Mouse (Mus musculus): Measurements from ENCODE around the gene Rras2.

Gene Rras2

DNA sequence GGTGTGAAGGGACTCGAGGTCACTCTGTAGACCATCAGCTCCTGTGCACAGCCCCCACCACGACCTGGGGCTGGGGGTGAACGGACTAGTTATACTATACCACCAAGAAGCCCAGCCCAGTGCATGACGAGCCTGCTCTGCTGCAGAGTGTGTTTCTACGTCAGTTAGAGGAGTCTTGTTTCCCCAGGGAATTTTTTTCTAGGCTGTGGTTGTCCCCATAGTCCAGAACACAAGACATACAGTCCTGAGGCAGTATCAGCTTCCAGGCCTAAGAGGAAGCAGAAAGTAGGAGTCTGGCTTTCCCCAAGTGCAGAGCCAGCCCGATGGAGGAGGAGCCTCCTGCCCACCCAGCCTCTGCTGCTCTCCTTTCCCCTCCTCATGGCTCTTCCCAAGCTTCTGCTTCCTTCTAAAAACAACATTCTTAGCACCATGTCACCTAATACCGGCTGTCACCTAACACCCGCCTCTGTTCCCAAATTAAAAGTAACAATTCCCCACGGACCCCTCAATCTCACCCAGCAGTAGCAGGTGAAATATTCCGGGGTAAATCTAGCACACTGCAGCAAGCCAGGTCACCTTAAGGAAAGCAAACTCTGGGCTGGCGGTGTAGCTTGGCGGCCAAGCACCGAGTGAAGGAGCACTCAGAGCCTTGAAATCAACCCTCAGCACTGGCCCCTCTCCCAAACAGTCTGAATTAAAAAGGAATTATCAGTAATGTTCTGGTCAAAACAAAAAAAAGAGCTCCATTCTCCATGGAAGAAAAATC, 45.5 kb downstream of the Rras2 start:
- no peak for DNase-seq (ENCODE audit: low read depth)

DNA sequence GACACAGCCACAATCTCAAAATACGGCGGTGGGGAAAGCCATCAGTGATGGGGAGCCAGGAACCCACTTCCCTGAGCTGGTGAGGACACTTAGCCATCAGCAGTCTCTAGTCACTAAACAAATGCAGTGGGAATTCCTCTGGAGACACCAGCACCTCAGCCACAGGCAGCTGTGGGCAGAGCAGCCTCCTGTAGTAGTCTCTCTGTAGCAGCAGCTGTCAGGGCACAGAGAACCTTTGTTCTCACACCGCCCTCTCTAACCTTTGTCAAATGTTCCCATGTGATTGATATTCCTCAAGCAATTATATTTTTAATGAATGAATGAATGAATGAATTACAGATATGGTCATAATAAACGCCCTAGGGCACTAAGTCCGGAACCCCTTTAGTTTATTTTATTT, 46.2 kb downstream of the Rras2 start:
- DNase-seq (ENCODE audit: low read depth): no peak

DNA sequence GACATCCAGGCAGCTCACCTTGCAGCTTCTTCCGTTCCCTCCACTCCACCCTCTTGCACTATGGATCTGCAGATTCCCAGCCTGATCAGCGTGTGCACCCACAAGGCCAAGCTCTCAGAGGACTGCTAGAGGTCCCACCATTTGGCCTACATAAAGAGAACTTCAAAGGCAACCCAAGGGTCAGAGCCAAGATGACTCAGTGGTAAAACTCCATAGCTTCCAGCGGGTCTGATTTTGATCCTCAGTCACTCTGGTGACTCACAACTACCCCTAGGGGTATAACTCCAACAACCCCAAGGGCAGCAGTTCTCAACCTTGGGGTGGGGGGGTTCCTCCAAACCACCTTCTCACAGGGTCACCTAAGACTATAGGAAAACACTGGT, 47.1 kb downstream of the Rras2 start:
- DNase-seq (ENCODE audit: low read depth): no peak

DNA sequence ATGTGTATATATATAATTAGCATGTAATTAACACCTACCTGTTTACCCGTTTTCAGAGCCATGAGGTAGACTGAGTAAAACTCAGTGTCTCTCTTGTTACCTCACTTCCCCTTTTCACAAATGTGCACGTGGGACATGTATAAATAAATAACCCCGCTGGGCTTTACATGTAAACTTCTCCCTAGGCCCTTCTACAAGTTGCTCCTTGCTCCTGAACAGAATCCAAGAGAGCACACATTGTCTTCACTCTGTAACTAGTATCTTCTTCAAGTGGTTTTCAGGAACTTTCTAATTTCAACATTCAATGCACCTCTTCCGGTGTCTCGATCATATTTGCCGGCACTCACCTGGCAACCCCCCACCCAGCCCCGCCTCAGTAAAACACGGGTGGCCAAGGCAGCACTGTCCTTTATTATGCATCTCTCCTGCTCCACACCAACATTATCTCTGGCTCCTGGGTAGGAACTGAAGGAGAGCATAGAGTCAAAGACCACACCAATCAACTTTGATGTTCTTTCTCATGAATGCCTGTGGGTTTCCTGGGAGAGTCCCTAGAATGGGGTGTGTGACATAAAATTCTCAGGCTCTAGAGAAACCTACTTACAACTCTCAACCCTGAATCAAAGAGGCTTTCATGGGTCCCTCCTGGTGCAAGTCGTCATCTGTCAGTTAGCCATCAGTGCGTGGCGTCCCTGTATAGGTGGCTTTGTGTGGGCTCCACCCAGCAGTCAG, 47.7 kb downstream of the Rras2 start:
- peak; percentile 79 for DNase-seq (ENCODE audit: low read depth)

DNA sequence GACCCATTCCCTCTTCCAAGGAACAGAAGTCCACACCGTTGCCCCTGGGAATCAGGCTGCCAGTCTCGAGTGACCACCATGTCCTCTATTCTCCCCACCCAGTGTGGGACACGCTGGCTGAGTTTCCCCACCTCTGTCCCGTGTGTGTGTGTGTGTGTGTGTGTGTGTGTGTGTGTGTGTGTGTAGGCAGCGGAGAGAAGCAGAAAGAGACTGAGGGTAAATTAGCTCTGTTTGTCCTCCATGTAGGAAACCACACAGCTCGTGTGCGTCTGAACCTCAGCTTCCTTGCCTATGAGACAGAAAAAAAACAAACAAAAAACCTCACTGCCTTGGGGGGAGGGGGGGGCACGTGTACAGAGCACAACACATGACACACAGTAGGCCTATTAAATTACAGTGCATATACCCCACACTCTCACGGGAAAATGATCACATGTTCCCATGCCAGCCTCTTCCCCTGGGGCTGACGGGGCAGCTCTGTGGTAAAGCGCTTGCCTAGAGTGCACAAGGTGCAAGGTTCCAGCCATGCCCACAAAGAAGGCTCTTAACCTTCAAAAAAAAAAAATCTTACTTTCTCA, 48.5 kb downstream of the Rras2 start:
- DNase-seq (ENCODE audit: low read depth): peak; percentile 90

DNA sequence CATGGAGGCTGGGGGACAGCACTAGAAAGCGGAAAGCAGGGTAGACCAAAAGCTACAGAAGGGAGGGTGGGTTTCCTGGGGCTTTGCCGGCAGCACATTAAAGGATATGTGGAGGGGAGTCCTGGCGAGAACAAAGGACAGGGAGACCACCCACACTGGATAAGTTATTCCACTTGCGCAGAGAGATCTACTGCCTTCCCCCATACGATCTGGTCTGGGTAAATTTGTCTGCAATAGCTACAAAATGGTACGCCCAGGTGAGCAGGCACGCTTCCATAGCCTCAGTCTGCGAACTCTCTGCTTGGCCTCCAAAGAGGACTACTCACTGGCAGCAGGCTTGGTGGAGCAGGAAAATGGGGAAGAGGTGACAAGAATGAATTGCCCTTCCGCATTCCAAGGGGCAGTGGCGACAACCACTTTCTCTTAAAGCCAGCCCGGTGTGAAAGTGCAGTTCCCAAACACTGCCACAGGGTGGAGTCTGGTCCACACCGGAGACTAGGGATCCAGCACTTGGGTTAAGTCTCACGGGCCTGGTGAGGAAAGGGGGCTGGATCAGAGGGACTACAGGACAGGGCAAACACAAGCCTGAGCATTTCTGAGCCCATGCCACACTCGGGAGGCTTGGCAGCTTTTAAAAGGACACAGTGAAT, 50.9 kb downstream of the Rras2 start:
- peak; percentile 88 for DNase-seq (ENCODE audit: low read depth)

DNA sequence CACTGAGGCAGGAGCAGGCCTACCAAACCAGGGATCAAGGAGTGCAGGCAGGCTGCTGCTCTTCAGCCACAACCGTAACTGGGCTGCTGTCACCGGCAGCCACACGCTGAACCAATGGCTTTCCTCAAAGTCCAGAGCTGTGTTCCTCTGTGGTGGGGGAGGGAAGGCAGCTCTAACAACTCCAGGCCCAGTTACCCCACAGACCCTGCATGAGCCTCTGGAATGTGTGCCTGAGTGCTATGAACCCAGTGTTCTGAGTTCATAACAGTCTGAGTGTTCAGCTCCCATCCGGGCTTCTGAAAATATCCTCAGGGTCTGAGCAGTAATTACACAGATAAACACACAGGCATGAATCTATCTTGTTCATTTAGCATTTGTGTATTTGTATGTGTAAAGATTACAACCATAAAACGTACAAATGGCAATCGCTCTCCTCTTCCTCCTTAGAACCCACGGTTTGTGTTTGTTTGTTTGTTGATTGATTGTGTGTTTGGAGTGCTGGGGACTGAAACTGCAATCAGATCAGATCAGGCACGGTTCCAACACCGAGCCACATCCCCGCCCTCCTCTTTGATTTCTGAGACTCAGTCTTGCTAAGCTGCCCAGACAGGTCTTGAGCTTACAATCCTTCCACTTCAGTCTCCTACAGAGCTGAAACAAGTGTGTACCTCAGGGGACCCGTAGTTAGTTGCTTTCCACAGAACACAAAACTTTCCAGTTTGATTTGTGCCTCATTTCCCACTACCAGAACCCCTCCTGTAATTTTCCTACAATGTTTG, 52.0 kb downstream of the Rras2 start:
- no peak for DNase-seq (ENCODE audit: low read depth)

DNA sequence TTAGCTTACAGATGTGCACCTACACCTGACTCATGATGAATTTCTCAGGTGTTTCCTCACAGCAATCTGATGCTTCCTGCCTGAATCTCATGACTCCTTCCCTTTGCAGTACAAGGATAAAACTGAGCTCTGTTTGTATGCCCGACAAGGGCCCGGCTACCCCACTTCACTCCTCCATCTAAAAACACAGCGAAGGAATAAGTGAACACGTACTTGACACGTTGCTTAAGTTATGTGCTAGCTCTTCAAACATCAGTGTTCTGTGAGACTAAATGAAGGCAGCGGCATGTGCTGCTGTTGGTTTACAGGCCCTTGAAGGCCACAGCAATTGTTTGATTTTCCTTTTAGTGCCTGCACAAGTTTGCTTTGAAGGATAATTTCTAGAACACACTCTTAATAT, 53.6 kb downstream of the Rras2 start:
- DNase-seq (ENCODE audit: low read depth): no peak

DNA sequence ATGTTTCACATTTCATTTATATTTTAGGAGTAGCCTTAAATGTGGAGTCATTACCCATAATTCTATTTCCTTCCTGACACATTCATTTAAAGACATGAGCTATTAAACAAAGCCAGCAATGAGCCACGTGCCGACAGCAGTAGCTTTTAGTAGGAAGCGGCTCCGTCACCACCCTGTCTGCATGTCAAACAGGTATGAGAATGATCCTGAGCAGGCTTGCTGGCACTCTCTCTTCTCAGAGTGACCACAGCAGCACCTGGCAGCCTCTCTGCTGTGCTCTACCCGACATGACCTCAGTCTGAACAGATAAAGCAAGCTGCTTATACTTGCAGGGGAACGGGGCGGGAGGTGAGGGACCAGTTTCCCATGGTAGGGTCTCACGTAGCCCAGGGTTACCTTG, 54.0 kb downstream of the Rras2 start:
- no peak for DNase-seq (ENCODE audit: low read depth)

DNA sequence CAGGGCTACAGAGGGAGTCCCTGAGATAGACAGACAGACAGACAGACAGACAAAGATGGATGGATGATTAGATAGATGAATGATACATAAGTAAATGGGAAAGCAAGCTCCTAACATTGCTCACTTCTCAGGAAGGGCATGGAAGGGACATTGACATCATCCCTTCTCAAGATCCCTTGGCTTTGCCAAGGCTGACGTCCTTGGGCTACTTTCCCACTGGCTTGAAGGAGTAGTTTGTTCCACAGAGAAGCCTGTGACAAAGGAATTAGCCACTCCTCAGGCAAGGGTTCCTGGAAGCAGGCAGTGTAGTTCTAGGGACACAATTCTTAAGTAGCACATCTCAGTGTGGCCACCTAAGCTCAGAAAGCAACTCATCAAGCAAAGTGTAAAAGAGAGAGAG, 55.1 kb downstream of the Rras2 start:
- no peak for DNase-seq (ENCODE audit: low read depth)

DNA sequence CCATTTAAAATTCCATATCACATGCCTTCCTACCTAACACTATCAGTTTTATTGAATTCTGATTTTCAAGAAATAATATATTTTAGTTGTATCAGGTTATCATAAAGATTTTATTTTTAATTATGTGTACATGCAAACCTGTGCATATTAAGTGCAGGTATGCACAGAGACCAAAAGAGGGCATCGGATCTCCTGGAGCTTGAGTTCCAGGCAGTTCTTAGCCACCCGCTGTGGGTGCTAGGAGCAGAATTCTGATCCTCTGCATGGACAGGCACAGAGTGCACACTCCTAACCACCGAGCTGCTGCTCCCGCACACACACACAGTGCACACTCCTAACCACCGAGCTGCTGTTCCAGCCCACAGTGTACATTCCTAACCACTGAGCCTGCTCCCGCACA, 57.1 kb downstream of the Rras2 start:
- no peak for DNase-seq (ENCODE audit: low read depth)

DNA sequence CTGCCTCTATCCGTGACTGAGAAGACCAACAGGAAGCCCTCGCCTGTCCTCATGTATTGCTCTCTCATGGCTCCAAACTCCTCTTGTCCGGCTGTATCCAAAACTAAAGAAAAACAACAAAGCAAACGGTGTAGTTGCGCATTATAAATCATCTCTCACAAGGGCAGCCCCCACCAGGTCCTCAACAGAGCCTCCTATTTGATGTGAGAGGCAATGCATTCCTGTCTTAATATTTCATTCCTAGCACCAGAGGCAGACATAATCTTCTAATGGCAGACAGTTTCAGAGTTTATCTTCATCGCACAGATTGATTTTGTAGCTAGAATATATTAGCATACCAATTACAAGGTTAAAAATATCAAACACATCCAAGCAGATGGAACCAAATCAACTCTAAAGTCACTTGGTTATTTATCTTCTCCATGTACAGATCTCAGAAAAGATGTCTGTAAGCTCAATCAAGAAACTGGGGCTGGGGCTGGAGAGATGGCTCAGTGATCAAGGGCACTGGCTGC, 58.6 kb downstream of the Rras2 start:
- DNase-seq (ENCODE audit: low read depth): no peak

DNA sequence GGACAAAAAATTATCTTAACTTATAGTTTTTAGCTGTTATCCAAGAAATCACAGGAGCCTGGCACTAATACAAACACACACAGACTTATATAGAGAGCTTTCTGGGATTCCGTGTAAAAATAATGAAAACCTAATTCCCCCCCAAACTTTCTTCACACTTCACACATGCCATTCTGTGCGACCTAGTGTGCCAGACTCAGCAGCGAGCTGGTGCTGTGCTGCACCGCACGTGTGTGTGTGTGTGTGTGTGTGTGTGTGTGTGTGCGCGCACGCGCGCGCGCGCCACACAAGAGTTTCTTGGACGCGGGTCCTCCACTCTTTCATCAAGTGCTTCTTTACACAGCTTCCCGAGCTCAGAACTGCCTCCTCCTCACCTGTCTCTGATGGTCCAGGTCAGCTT, 59.4 kb downstream of the Rras2 start:
- no peak for DNase-seq (ENCODE audit: low read depth)

DNA sequence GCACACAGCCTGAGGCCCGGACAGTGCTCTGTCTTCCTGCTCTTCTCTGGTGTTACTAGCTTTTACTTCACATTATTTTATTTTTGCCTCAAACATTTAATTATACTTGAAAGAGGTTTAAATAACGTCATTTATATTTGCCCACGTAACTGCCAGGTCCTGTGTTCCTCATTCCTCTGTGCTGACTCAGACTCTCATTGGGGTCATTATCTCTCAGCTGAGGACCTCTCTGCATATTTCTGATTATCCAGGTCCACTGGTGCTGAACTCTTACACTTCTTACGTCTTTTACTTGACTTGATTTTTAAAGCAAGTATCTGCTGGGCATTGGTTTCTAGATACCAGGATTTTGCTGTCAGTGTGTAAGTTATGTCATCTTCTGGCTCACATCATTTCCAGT, 63.9 kb downstream of the Rras2 start:
- no peak for DNase-seq (ENCODE audit: low read depth)

DNA sequence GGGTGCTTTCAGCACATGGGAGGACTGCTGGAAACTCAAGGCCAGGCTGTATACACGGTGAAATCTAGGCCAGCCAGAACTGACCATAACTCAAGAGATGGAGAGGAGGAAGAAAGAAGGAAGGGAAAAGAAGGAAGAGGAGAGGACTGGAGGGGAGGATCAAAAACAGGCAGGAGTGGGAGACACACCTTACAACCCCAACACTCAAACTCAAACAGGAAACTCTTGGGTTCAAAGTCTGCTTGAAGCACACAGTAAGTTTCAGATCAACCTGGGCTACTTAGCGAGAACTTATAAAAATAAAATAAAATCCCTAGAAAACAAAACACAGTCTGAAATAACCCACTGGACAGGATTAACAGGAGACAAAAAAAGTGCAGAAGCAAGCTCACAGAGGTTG, 71.8 kb downstream of the Rras2 start:
- DNase-seq (ENCODE audit: low read depth): no peak

DNA sequence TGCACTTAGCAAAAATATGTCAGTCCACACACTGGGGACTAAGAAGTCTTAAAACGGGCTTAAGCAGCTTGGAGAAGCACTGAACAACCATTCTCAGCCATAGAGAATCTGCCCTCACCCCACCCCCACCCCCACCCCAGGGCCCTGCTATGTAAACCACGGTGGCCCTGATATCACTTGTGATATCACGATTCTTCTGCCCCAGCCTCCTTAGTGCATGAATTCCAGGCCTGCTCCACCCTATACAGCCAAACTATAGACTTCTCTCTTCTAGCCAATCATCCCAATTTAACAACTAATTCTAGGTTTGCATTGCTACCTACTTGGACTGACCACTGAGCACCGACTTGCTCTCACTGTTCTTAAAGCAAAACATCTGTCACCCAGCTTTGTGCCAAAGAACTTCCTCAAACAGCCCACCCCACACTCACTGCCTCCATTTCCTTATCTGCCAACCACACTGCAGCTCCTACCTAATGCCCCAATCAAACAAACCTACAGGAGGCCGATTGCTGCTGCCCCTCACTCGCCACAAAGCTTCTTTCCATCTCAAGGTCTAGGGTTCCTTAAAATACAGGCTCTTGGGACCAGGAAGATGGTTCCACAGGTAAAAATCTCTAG, 73.5 kb downstream of the Rras2 start:
- no peak for DNase-seq (ENCODE audit: low read depth)

DNA sequence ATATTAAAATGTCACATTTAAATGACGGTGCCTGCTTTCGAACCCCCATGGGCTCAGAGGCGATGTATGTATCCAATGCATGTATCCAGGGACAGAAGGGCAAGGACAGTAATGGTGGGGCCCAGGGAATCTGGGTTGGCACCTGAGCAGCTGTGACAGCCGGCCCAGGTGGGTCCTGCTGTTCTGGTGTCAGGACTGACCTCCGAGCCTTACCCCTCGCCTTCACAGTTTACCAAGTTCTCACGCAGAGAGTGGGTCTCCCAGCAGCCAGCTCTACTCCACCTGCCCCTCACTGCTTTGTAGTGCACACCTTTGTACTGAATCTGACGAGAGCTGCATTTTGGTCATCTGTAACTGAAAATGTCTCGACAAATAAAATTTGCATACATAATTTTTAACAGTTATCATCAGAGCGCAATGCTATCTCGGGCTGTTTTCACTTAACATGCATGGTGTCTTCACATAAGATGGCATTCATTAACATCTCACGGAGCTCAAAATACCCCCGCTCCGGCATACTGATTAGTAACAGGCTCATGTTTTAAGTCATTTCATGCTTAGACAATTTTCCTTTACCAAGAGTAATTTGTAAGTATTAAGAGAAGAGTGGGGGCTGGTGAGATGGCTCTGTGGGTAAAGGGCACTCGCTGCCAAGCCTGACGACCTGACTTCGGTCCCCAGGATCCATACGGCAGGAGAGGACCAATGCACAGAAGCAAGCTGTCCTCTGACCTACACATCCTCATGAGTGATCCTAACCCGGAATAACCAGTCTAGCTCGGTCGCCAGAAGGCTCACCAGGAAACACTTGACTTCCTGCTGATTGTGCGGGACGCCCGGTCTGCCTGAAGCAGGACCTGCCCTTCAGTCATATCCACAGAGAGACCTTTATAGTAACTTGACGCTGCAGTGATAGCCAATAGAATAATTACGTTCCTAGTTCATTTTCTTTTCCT, 74.3 kb downstream of the Rras2 start:
- DNase-seq (ENCODE audit: low read depth): no peak

DNA sequence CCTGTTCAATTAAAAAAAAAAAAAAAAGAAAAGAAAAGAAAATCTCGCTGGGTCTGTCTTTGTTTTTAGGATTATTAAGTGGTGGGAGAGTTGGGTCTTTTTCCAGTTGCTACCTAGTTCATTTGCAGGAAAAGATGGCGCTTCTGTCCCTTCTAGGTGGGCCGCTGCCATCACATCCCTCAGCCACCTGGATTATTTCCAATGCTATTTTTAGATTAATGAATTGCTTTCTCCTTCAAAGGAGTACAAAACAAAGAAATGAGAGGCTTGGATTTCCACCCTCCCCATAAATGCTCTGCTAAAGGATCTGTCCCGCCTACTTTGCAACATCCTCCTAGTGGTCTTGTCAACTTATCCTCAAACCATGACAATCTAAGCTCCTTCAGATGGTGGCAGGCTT, 76.2 kb downstream of the Rras2 start:
- no peak for DNase-seq (ENCODE audit: low read depth)

DNA sequence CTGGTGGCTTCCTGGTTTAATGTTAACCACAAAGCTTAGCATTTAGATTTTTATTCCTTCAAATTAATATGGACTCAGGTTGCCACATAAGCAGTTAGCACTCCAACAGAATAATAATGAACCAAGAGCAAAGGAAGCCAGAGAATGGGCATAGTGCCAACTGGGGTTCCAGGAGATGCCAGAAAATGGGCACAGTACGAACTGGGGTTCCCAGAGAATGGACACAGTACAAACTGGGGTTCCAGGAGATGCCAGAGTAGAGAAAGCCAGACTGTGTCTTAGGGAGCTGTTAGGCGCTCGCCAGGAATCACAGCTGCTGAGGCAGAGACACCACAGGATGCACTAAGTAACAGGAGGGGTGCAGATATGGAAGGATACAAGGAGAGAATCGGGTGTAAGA, 80.3 kb downstream of the Rras2 start:
- DNase-seq (ENCODE audit: low read depth): no peak

DNA sequence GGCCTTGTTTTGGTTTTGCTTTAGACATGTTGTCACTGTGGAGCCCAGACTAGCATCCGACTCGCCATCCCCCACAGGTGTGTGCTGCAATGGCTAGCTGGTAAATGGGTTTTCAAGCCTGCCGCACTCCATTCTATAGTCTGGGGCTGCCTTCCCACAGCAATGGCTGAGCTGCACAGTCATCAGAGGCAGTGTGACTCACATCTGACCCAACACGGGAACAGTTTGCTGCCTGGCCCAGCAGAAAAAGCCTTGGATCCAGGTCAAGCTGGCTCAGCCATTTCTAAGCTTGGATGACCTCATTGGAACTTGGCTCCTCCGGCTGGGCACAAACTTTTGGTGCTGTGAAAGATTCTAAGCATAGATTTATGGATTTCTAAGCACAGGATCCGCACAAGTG, 88.0 kb downstream of the Rras2 start:
- DNase-seq (ENCODE audit: low read depth): no peak
